Mouse (Mus musculus) lung, postnatal 0 days (tissue): ENCODE results near the gene Csnk1e.

Experiments
- CTCF ChIP-seq: IDR thresholded peaks from 2 replicates; pipeline ENCODE4 v1.5.1; 2016; ENCODE audit warnings: antibody characterized with exemption, mild to moderate bottlenecking
- EP300 ChIP-seq: IDR thresholded peaks from 2 replicates; pipeline ENCODE4 v1.6.1; 2016; ENCODE audit warnings: antibody characterized with exemption, mild to moderate bottlenecking, control low read depth

- peak; percentile 56 for TF ChIP-seq CTCF
- TF ChIP-seq EP300: no peak
Measured at GRCm38 (mm10) chr15:79411363-79412065, 43.9 kb downstream of the Csnk1e start.
